Mouse (Mus musculus): ENCODE data around the gene Tmod1.

DNA sequence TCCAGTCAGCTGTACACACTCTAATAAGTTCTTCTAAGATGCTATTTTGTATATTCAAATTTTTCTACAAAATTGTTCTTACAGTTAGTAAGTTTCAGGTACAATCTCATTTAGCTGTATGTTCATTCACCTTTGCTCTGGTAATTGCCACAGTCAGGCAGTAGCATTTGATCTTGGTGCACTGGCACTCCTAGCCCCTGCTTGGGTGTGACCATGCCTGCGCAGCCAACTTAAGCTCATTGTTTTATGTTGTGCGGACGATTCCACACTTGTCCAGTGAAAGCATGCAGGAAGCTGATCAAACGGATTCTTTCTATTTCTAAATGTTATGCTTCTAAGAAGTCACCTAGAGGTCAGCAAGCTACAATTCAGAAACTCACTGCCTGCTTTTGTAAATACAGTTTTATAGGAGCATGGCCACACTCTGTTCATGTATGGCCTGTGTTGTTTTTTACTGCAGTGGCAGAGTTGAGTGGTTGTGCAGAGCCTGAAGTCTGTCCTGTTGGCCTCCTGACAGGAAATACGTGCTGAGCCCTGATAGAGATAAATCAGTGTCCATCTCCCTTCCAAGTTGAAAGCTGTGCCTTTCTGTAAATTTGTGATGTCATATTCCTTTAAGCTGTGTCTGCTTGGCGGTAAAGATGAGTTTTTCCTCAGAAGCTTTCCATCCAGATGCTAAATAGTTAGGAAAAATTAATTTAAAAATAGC lies 48.2 kb upstream of the Tmod1 start:
- TF ChIP-seq CTCF (IDR thresholded peaks at IDR 0.05; ENCODE audit: low read depth) (no peak), EP300 (IDR thresholded peaks at IDR 0.05; ENCODE audit: low read depth) (no peak)

Measured in heart, postnatal 0 days (tissue).